Mouse (Mus musculus): ENCODE data around the gene Gm30083. TPM values are rescaled to one million over a fixed set of nuclear protein-coding genes. Genes with fewer than 3 reads are reported as not detected.

The Gm30083 gene
- not detected for total RNA-seq (2021)

- intact Hi-C loops (cut with DNase I), result no loop called here
These were observed at the start of gene Gm30083 for GRCm38 (mm10) chr14:34015063-34015462. Gene Gm30083, minus strand, starts transcription at chr14:34015182.

GRCm38 (mm10) chr14:34052516-34052915, 37.5 kb upstream of the Gm30083 start, which contains the start of gene Antxrl:
Gene Antxrl, plus strand, starts transcription at chr14:34052707.
- DNase-seq, result no peak

More at GRCm38 (mm10) chr14:34015063-34015462, at the start of gene Gm30083:
- no peak for DNase-seq

GRCm38 (mm10) chr14:34050101-34050779, 35.3 kb upstream of the Gm30083 start:
- intact Hi-C loops (cut with DNase I), result no loop called here
- peak; percentile 77 for DNase-seq

More at GRCm38 (mm10) chr14:34052516-34052915, 37.5 kb upstream of the Gm30083 start, which contains the start of gene Antxrl:
- intact Hi-C loops (cut with DNase I), result no loop called here

- intact Hi-C loops (cut with DNase I), result no loop called here
- DNase-seq, result no peak
These were observed 28.4 kb upstream of the Gm30083 start for GRCm38 (mm10) chr14:34043341-34043740.

GRCm38 (mm10) chr14:34041241-34041640, 26.3 kb upstream of the Gm30083 start:
- peak; percentile 27 for DNase-seq
- intact Hi-C loops (cut with DNase I), result no loop called here

- intact Hi-C loops (cut with DNase I), result no loop called here
- no peak for DNase-seq
These were observed 19.0 kb upstream of the Gm30083 start for GRCm38 (mm10) chr14:34033841-34034610.

- no peak for DNase-seq
- intact Hi-C loops (cut with DNase I), result no loop called here
These were observed 11.7 kb upstream of the Gm30083 start for GRCm38 (mm10) chr14:34026710-34027109.

- no peak for DNase-seq
- intact Hi-C loops (cut with DNase I), result no loop called here
These were observed 2.0 kb upstream of the Gm30083 start for GRCm38 (mm10) chr14:34016938-34017337.

GRCm38 (mm10) chr14:34016381-34016780, 1.4 kb upstream of the Gm30083 start, which contains the start of gene Gm5460:
Gene Gm5460, plus strand, starts transcription at chr14:34016758.
- intact Hi-C loops (cut with DNase I), result no loop called here
- no peak for DNase-seq

GRCm38 (mm10) chr14:34002358-34002757, 12.6 kb downstream of the Gm30083 start:
- DNase-seq, result no peak
- intact Hi-C loops (cut with DNase I), result no loop called here

- DNase-seq, result no peak
- intact Hi-C loops (cut with DNase I), result no loop called here
These were observed 13.5 kb downstream of the Gm30083 start for GRCm38 (mm10) chr14:34001445-34001844.

- intact Hi-C loops (cut with DNase I), result no loop called here
- no peak for DNase-seq
These were observed 14.9 kb downstream of the Gm30083 start for GRCm38 (mm10) chr14:34000076-34000475.

GRCm38 (mm10) chr14:33997427-33997826, 17.6 kb downstream of the Gm30083 start:
- intact Hi-C loops (cut with DNase I), result no loop called here
- DNase-seq, result no peak

- intact Hi-C loops (cut with DNase I), result no loop called here
- no peak for DNase-seq
These were observed 21.3 kb downstream of the Gm30083 start for GRCm38 (mm10) chr14:33993521-33994289.

GRCm38 (mm10) chr14:33993051-33993450, 21.9 kb downstream of the Gm30083 start:
- intact Hi-C loops (cut with DNase I), result no loop called here
- no peak for DNase-seq

- intact Hi-C loops (cut with DNase I), result no loop called here
- DNase-seq, result no peak
These were observed 23.0 kb downstream of the Gm30083 start for GRCm38 (mm10) chr14:33991971-33992370.

- intact Hi-C loops (cut with DNase I), result no loop called here
- no peak for DNase-seq
These were observed 25.8 kb downstream of the Gm30083 start for GRCm38 (mm10) chr14:33989201-33989600.

- peak; percentile 60 for DNase-seq
- intact Hi-C loops (cut with DNase I), result no loop called here
These were observed 36.4 kb downstream of the Gm30083 start, which contains the start of gene Zfp488 for GRCm38 (mm10) chr14:33978604-33979059. Gene Zfp488, minus strand, starts transcription at chr14:33978764.

GRCm38 (mm10) chr14:33977748-33978147, 37.2 kb downstream of the Gm30083 start:
- DNase-seq, result peak; percentile 56
- intact Hi-C loops (cut with DNase I), result no loop called here

GRCm38 (mm10) chr14:33974752-33975151, 40.2 kb downstream of the Gm30083 start:
- no peak for DNase-seq
- intact Hi-C loops (cut with DNase I), result no loop called here

- DNase-seq, result peak; percentile 56
- intact Hi-C loops (cut with DNase I), result no loop called here
These were observed 42.3 kb downstream of the Gm30083 start for GRCm38 (mm10) chr14:33972679-33973078.

Data from left cerebral cortex, postnatal 4 days (tissue).